Mouse (Mus musculus): ENCODE measurements around the gene Gm12355. TPM values are rescaled to one million over a fixed set of nuclear protein-coding genes. Genes with fewer than 3 reads are reported as not detected.
A peak's percentile ranks its signal among the peaks of the same experiment; 100 is the strongest.
"Not testable (repeated sequence)": the region's sequence is repeated elsewhere in the genome, so short reads cannot be mapped to it uniquely, and the experiment has no call there.

Gene Gm12355
- total RNA-seq (2021): 15.0 and 17.2 TPM in 2 replicates
- long read RNA-seq, experiment 1: 0 reads
- long read RNA-seq, experiment 2: 0 reads

- no peak for DNase-seq
Observed at GRCm38 (mm10) chr11:98625611-98626410, at the start of gene Gm12355, which contains the start of gene Gsdma3. Gm12355 (minus strand) TSS chr11:98625661. Gsdma3 (plus strand) TSS chr11:98626360.

DNA sequence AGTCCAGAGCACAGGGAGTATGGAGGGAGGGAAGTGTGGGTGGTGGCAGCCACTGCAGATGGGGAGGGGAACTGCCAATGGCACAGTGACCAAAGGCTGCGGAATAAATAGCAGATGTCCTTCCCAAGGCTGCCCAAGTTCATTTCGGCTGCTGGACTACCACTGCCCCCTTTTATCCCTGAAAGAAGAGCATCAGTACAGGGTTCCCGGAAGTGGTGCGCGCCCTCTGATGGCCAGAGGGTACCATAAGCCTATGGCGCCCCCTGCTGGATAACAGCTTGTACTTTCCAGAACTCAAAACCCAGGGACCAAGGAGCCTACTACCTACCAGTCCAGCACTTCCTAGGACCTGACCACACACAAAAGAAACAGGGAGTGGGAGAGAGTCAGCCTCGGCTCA is 47.7 kb upstream of the Gm12355 start:
- DNase-seq: peak; percentile 79

GRCm38 (mm10) chr11:98672482-98672881 is 47.0 kb upstream of the Gm12355 start:
- DNase-seq: no peak

GRCm38 (mm10) chr11:98671857-98672256 is 46.4 kb upstream of the Gm12355 start:
- DNase-seq: peak; percentile 41

- DNase-seq: no peak
Observed at GRCm38 (mm10) chr11:98671284-98671815, 45.9 kb upstream of the Gm12355 start.

GRCm38 (mm10) chr11:98668984-98669383 is 43.5 kb upstream of the Gm12355 start:
- DNase-seq: no peak

DNA sequence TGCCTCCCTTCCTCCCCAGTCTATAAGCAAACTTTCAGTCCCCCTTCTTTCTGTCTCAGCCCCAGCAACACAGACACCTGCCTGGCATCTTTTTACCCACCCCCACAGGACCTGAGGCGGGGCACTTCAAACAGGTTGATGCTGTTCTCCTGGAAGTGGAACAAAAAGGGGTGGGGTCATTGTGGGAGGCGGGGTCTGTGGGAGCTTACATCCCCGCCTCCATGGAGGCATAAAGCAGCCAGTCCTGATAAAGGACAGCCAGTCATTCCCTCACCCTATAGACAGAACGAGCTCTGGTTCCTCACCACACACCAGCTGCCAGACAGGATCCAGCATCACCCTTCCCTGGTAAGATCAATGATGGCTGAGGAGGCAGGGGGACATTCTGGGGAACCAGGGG is 38.6 kb upstream of the Gm12355 start, which contains the start of gene Gsdma:
TSS of gene Gsdma (plus strand) at position 261 of the 400 bp plus-strand sequence.
- DNase-seq: no peak

DNA sequence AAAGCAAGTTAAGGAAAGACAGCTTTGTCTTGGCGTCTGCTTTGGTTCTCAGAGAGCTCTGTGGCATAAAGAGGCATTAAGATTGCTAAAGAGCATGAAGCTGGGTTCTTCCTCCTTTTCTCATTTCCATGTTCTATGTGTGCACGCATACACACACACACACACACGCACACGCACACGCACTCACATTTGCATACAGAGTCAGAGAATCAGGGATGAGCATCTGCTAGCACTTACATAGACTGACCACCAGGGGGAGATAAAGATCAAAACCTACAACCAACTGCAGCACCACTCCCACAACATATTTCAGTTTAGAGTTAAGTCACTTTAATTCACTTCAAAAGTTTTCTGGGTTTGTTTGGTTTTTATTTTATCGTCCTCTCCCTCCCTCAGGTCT is 35.1 kb upstream of the Gm12355 start:
- peak; percentile 55 for DNase-seq

DNA sequence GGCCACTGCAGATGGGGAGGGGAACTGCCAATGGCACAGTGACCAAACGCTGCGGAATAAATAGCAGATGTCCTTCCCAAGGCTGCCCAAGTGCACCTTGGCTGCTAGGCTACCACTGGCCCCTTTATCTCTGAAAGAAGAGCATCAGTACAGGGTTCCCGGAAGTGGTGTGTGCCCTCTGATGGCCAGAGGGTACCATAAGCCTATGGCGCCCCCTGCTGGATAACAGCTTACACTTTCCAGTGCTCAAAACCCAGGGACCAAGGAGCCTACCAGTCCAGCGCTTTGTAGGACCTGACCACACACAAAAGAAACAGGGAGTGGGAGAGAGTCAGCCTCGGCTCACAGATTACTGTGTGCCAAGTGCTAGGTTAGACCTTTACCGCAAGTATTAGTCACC is 29.6 kb upstream of the Gm12355 start:
- peak; percentile 80 for DNase-seq

GRCm38 (mm10) chr11:98646459-98646858 is 21.0 kb upstream of the Gm12355 start, which contains the start of gene Gsdma2:
Gsdma2 (plus strand) TSS chr11:98646759.
- no peak for DNase-seq

DNA sequence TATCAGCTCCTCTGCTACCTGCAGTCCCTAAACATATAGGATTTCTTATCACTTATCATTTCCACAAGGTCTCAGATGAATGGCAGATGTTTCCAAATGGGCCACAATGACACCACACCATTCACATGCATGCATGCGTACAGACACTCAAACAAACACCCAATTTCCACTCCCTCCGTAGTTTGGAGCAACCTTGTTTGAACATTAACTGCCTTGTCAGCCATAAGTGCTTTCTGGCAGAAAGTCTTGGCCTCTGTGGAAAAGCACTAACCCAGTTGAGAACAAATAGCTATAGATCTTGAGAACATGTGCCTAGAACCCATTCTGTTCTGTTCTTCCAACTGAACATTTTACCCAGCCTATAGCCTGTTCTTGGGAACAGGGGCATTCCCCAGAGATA is 20.5 kb upstream of the Gm12355 start:
- DNase-seq: no peak

GRCm38 (mm10) chr11:98644757-98645156 is 19.3 kb upstream of the Gm12355 start:
- no peak for DNase-seq

GRCm38 (mm10) chr11:98640091-98640490 is 14.6 kb upstream of the Gm12355 start:
- no peak for DNase-seq

- DNase-seq: no peak
Observed at GRCm38 (mm10) chr11:98637501-98637900, 12.0 kb upstream of the Gm12355 start.

GRCm38 (mm10) chr11:98635312-98635970 is 10.0 kb upstream of the Gm12355 start:
- peak; percentile 58 for DNase-seq

DNA sequence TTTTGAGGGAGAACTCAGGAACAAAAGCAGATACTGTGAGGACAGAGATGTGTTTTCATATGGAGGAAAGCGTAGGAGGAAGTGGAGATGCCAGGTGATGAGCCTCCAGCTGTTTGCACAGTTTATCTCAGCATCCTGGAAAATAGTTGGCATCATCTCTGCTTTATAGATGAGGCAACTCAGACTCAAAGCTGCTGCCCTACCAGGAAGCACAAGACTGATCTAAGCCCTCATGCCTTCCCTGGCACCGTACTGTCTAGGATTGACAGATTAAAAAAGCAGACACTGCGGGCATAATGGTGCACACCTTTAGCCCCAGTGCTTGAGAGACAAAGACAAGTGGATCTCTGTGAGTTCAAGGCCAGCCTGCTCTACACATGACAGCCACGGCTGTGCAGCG is 5.2 kb upstream of the Gm12355 start:
- DNase-seq: no peak

DNA sequence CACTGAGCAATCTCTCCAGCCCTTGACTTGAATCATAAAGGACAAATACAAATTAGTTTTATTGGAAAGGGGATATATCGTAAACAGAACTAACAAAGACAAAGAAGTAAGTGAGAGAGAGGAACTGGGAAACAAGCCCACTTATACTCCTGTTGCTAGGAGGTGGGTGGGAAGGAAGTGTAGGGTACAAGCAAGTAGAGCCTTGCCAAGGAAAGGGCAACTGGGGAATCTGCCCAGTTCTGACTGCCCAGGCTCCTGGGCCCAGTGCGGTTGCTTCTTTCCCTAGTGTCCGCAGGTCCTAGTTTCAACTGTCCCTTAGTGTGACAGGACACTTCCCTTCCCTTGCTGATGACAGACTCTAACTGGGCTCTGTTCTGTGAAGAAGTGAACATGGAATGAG is 3.2 kb upstream of the Gm12355 start:
- no peak for DNase-seq

DNA sequence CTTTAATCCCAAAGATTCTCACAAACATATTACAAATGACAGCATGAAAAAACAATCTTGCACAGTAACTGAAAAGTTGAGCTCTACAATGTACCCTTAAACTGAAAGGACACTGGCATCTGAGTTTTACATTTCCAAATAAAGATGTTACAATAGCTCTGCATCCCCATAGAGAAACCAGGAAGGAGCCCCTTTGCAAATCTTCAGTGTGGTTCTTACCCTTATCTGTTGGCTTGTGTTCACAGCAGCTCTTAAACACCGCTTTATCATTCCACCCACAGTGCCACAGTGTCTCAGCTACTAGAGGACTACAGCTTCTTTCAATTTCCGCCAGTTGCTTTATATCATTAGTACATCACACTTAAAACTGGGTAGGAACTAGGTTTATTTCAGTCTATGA is 1.1 kb downstream of the Gm12355 start:
- not testable (repeated sequence) for DNase-seq

DNA sequence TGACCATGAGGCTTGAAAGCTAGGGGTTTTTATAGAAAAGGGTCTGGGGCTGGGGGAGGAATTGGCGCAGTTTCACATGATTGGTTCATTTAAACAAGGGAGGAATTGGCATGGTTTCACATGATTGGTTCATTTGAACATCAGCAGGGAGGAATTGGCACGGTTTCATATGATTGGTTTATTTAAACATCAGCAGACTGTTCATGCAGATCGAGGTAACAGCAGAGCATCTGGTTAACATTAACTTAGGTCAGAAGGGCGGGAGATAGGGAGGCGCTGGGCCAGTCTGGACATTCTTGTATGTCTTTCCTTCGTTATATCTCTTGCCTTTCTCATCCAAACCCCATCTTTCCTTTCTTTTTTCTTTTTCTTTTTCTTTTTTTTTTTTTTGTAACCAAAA is 1.5 kb downstream of the Gm12355 start:
- not testable (repeated sequence) for DNase-seq

DNA sequence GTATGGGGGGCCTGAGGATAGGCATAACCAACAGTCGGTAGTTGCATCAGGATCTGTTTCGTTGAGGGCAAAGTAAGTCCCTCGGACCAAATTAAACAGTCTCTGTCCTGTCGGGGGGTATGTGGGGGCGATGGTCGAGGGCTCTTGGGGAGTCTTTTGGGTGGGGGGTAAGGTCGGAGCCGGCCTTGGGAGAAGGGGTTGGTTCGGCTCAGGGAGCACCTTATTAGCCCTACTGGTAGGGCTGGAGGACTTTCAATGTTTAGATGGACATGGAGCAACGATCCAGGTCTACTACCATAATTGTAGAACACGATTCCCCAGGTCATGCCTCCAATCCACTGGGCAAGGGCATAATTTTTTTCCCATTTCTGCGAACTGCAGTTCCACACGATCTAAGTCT is 4.7 kb downstream of the Gm12355 start:
- no peak for DNase-seq

GRCm38 (mm10) chr11:98606763-98607162 is 18.7 kb downstream of the Gm12355 start:
- peak; percentile 42 for DNase-seq

- not testable (repeated sequence) for DNase-seq
Observed at GRCm38 (mm10) chr11:98604911-98605310, 20.6 kb downstream of the Gm12355 start.

GRCm38 (mm10) chr11:98603953-98604352 is 21.5 kb downstream of the Gm12355 start:
- no peak for DNase-seq
